Mouse (Mus musculus) kidney, adult 2 months (tissue): ENCODE results near the gene Lamtor5.

Experiments used
- CTCF ChIP-seq: fragments of 200-500 bp; conservative IDR thresholded peaks from 2 replicates; pipeline ENCODE4 v1.5.1; 2011; ENCODE audit warnings: low read depth, mild to moderate bottlenecking, control low read depth, low read length, moderate library complexity, mixed read lengths; ENCODE audit not compliant: insufficient read depth, insufficient read length
- POLR2A ChIP-seq: fragments of 200-500 bp; IDR thresholded peaks from one replicate; pipeline ENCODE4 v1.6.1; 2011; ENCODE audit warnings: low read depth, low read length, control low read depth

- no peak for TF ChIP-seq POLR2A
- no peak for TF ChIP-seq CTCF
Measured at GRCm38 (mm10) chr3:107272433-107272832, 6.2 kb upstream of the Lamtor5 start.
